Mouse (Mus musculus) C2C12 (cell line): ENCODE data around the gene Nop10. TPM values are rescaled to one million over a fixed set of nuclear protein-coding genes. Genes with fewer than 3 reads are reported as not detected.
A peak's percentile ranks its signal among the peaks of the same experiment; 100 is the strongest.

Source experiments
- H3K27me3 ChIP-seq: one replicate; pipeline ENCODE4 v1.6.1; 2011; ENCODE audit not compliant: control insufficient read depth, insufficient read depth, insufficient read length
- H3K36me3 ChIP-seq: one replicate; pipeline ENCODE4 v1.6.1; 2011; ENCODE audit not compliant: control insufficient read depth, insufficient read depth
- H3K4me3 ChIP-seq: one replicate; pipeline ENCODE4 v1.5.1; 2011; ENCODE audit warnings: mild to moderate bottlenecking, control low read depth; ENCODE audit not compliant: poor library complexity, insufficient read depth, severe bottlenecking
- H3K79me2 ChIP-seq: one replicate; pipeline ENCODE4 v1.6.1; 2011; ENCODE audit not compliant: control insufficient read depth, insufficient read depth
- H3K79me3 ChIP-seq: one replicate; pipeline ENCODE4 v1.6.1; 2011; ENCODE audit warnings: low read depth, control low read depth
- H3ac ChIP-seq: one replicate; pipeline ENCODE3; 2011; ENCODE audit warnings: low read depth; ENCODE audit not compliant: control insufficient read depth, insufficient read length
- CEBPB ChIP-seq: IDR thresholded peaks from one replicate; pipeline ENCODE4 v1.6.1; 2011; ENCODE audit warnings: low read depth, mild to moderate bottlenecking, control low read depth, moderate library complexity
- CTCF ChIP-seq: IDR thresholded peaks from one replicate; pipeline ENCODE4 v1.5.1; 2011; ENCODE audit not compliant: control insufficient read depth, insufficient read depth, insufficient read length
- FOSL1 ChIP-seq: IDR thresholded peaks from one replicate; pipeline ENCODE4 v1.8.0; 2011; ENCODE audit warnings: mild to moderate bottlenecking, low read length; ENCODE audit not compliant: poor library complexity, insufficient read depth, severe bottlenecking
- MAX ChIP-seq: IDR thresholded peaks from one replicate; pipeline ENCODE4 v1.6.1; 2011; ENCODE audit warnings: mild to moderate bottlenecking, control low read depth
- MYOD1 ChIP-seq: IDR thresholded peaks from one replicate; pipeline ENCODE4 v1.6.1; 2011; ENCODE audit warnings: low read depth; ENCODE audit not compliant: control insufficient read depth, insufficient read length
- MYOG ChIP-seq: IDR thresholded peaks from one replicate; pipeline ENCODE4 v1.6.1; 2011; ENCODE audit not compliant: control insufficient read depth, insufficient read length; ENCODE audit errors: extremely low read depth
- USF1 ChIP-seq: IDR thresholded peaks from one replicate; pipeline ENCODE4 v1.6.1; 2011; ENCODE audit warnings: low read depth, mild to moderate bottlenecking, control low read depth, moderate library complexity
- polyA plus RNA-seq: library from polyadenylated mRNA; unstranded; fragments of >200 nt; fragmentation: generic; extraction: Trizol; gene quantifications from one replicate; pipeline ENCODE4 v1.2.1, GENCODE M21; 2012; ENCODE audit warnings: missing spikeins

The Nop10 gene
- polyA plus RNA-seq, 1 experiment = 139 TPM

GRCm38 (mm10) chr2:112265448-112266241, 3.9 kb downstream of the Nop10 start, which contains the start of gene Slc12a6:
TSS of gene Slc12a6 (plus strand) at chr2:112265825.
- no peaks in the 10 kb centered on the region for H3K27me3 ChIP-seq
- no peaks in the 10 kb centered on the region for H3K36me3 ChIP-seq
- no peak for TF ChIP-seq MYOG
- peak; percentile 51 for TF ChIP-seq USF1
- peak; percentile 40 for TF ChIP-seq MAX
- H3K79me3 ChIP-seq = peaks cover 15% of the 10 kb centered on the region
- peak within 1 kb of the TSS; percentile 75 for H3K4me3 ChIP-seq
- H3ac ChIP-seq = peak within 1 kb of the TSS; percentile 91
- peaks cover 36% of the 10 kb centered on the region for H3K79me2 ChIP-seq

- Histone ChIP-seq H3K36me3 (no peaks in the 10 kb centered on the region), H3K4me3 (peak within 1 kb of the TSS; percentile 75), H3K27me3 (no peaks in the 10 kb centered on the region), H3ac (peak within 1 kb of the TSS; percentile 91), H3K79me2 (peaks cover 36% of the 10 kb centered on the region), H3K79me3 (peaks cover 15% of the 10 kb centered on the region)
- TF ChIP-seq MAX (no peak), FOSL1 (no peak), MYOD1 (no peak), USF1 (no peak), MYOG (no peak), CTCF (no peak), CEBPB (no peak)
These were observed 4.5 kb downstream of the Nop10 start, which contains the start of gene Gm21985 for GRCm38 (mm10) chr2:112266242-112266592. TSS of gene Gm21985 (plus strand) at chr2:112266314.

GRCm38 (mm10) chr2:112266780-112267179, 5.1 kb downstream of the Nop10 start:
- Histone ChIP-seq H3K27me3 (no peaks in the 10 kb centered on the region), H3K79me2 (peaks cover 36% of the 10 kb centered on the region), H3K79me3 (peaks cover 15% of the 10 kb centered on the region), H3K4me3 (peak overlapping the region; percentile 75), H3K36me3 (no peaks in the 10 kb centered on the region), H3ac (no peak overlapping the region)
- no peak for TF ChIP-seq MYOG
- no peak for TF ChIP-seq USF1
- TF ChIP-seq FOSL1 = no peak

- no peaks in the 10 kb centered on the region for H3K36me3 ChIP-seq
- TF ChIP-seq FOSL1 = no peak
- no peak for TF ChIP-seq USF1
- TF ChIP-seq CTCF = no peak
- no peak for TF ChIP-seq CEBPB
- TF ChIP-seq MYOG = no peak
- no peak for TF ChIP-seq MAX
- no peak for TF ChIP-seq MYOD1
- H3K4me3 ChIP-seq = no peak overlapping the region
- H3K79me2 ChIP-seq = peaks cover 30% of the 10 kb centered on the region
- peaks cover 11% of the 10 kb centered on the region for H3K79me3 ChIP-seq
- no peak overlapping the region for H3ac ChIP-seq
- no peaks in the 10 kb centered on the region for H3K27me3 ChIP-seq
These were observed 6.0 kb downstream of the Nop10 start for GRCm38 (mm10) chr2:112267547-112268269.

- H3K79me3 ChIP-seq = peaks cover 1% of the 10 kb centered on the region
- TF ChIP-seq USF1 (no peak), MYOG (no peak), MAX (no peak), MYOD1 (no peak), CEBPB (no peak), CTCF (no peak), FOSL1 (no peak)
These were observed 8.3 kb downstream of the Nop10 start for GRCm38 (mm10) chr2:112270011-112270410.

GRCm38 (mm10) chr2:112272909-112273308, 11.2 kb downstream of the Nop10 start:
- H3K27me3 ChIP-seq = no peaks in the 10 kb centered on the region
- TF ChIP-seq MYOD1 (no peak), FOSL1 (no peak), CEBPB (no peak), USF1 (no peak), MYOG (no peak), CTCF (no peak), MAX (no peak)
- H3ac ChIP-seq = no peak overlapping the region
- H3K79me2 ChIP-seq = no peaks in the 10 kb centered on the region
- no peak overlapping the region for H3K4me3 ChIP-seq
- H3K79me3 ChIP-seq = peaks cover 1% of the 10 kb centered on the region
- no peaks in the 10 kb centered on the region for H3K36me3 ChIP-seq

More at GRCm38 (mm10) chr2:112270011-112270410, 8.3 kb downstream of the Nop10 start:
- Histone ChIP-seq H3K27me3 (no peaks in the 10 kb centered on the region), H3K4me3 (no peak overlapping the region), H3K36me3 (no peaks in the 10 kb centered on the region), H3K79me2 (peaks cover 14% of the 10 kb centered on the region), H3ac (no peak overlapping the region)
